Mouse (Mus musculus) small intestine, adult 2 months (tissue): ENCODE data around the gene Rad54l.

Source experiments
- CTCF ChIP-seq: fragments of 200-500 bp; IDR thresholded peaks from 2 replicates; pipeline ENCODE4 v1.5.1; 2012; ENCODE audit warnings: low read depth, mild to moderate bottlenecking, control low read depth, inconsistent platforms, low read length, moderate library complexity, mixed read lengths; ENCODE audit not compliant: insufficient replicate concordance, insufficient read length; ENCODE audit errors: extremely low read depth
- POLR2A ChIP-seq: fragments of 200-500 bp; IDR thresholded peaks from 2 replicates; pipeline ENCODE4 v1.6.1; 2012; ENCODE audit warnings: low read depth, mild to moderate bottlenecking, control low read depth, inconsistent platforms, low read length, moderate library complexity

- TF ChIP-seq CTCF (no peak), POLR2A (no peak)
These were observed 728 bp downstream of the Rad54l start for GRCm38 (mm10) chr4:116122762-116123161.
